Mouse (Mus musculus) cortical plate, adult 2 months (tissue): ENCODE results near the gene Zfyve19.

Experiments used
- CTCF ChIP-seq: fragments of 200-500 bp; IDR thresholded peaks from 2 replicates; pipeline ENCODE4 v1.5.1; 2011; ENCODE audit warnings: mild to moderate bottlenecking, control low read depth, low read length; ENCODE audit not compliant: insufficient read depth; ENCODE audit errors: extremely low read depth
- POLR2A ChIP-seq: fragments of 200-500 bp; IDR thresholded peaks from 2 replicates; pipeline ENCODE4 v1.6.1; 2011; ENCODE audit warnings: mild to moderate bottlenecking, low read length, control low read depth; ENCODE audit not compliant: insufficient read depth; ENCODE audit errors: extremely low read depth

DNA sequence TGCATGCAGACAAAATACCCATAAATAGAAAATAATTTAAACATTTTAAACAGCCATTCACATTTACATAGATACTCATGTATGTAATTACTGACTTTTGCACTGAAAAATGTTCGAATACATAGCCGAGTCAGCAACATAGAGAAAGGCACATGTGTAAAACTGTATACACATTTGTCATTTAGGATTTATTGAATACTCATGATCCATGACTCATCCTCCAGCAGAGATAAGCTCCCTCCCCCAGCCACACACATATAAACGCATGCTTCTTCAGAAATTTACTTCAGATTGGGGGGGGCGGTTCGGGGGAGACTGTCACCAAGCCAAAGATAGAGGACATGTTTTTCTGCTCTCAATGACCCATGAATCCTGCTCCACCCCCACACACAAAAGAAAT is 55.4 kb downstream of the Zfyve19 start:
- no peak for TF ChIP-seq POLR2A
- TF ChIP-seq CTCF: no peak
